Mouse (Mus musculus) liver, embryonic 14.5 days (tissue): ENCODE results near the gene Itih4. TPM values are rescaled to one million over a fixed set of nuclear protein-coding genes. Genes with fewer than 3 reads are reported as not detected.
A peak's percentile ranks its signal among the peaks of the same experiment; 100 is the strongest.

Experiments
- ATAC-seq: fragments of 200-750 bp; cut with Nextera tagmentation; 2 replicates; pipeline ENCODE4 v1.8.0; 2017; ENCODE audit warnings: moderate number of reproducible peaks, mild to moderate bottlenecking, moderate library complexity; ENCODE audit not compliant: insufficient read depth
- DNase-seq, 3 experiments: peaks; one replicate each; pipeline ENCODE4 v3.0.0-alpha.2; 2012 to 2013; ENCODE audit warnings: low read depth in 3 of 3, low spot score in 3 of 3
- H3K27ac ChIP-seq: fragments of 300-500 bp; sonication (generic); 2 replicates; pipeline ENCODE4 v1.5.1; 2014; ENCODE audit warnings: moderate library complexity, mild to moderate bottlenecking, control low read depth, inconsistent platforms
- H3K27me3 ChIP-seq: fragments of 300-500 bp; sonication (generic); 2 replicates; pipeline ENCODE4 v1.6.1; 2014; ENCODE audit warnings: mild to moderate bottlenecking, low read length, moderate library complexity; ENCODE audit not compliant: control insufficient read depth, insufficient read depth
- H3K36me3 ChIP-seq: fragments of 300-500 bp; sonication (generic); replicated peaks from 2 replicates; pipeline ENCODE4 v1.6.1; 2014; ENCODE audit warnings: low read depth; ENCODE audit not compliant: control insufficient read depth, insufficient read depth
- H3K4me1 ChIP-seq, 2 experiments: fragments of 200-500 bp in 1 of 2; fragments of 300-500 bp in 1 of 2; sonication (generic) in 1 of 2; replicated peaks; 2 replicates each; pipeline ENCODE4 v1.6.1; 2012 to 2014; ENCODE audit warnings: antibody characterized with exemption in 1 of 2, inconsistent platforms in 1 of 2, low read length in 1 of 2; ENCODE audit not compliant: control insufficient read depth in 2 of 2, insufficient read depth in 2 of 2
- H3K4me2 ChIP-seq: fragments of 300-500 bp; sonication (generic); 2 replicates; pipeline ENCODE4 v1.6.1; 2014; ENCODE audit warnings: low read depth, mild to moderate bottlenecking, control low read depth, moderate library complexity
- H3K4me3 ChIP-seq, 2 experiments: fragments of 200-500 bp in 1 of 2; fragments of 300-500 bp in 1 of 2; sonication (generic) in 1 of 2; 2 replicates each; pipeline ENCODE4 v1.5.1; 2012 to 2014; ENCODE audit warnings: low read depth in 2 of 2, low read length in 2 of 2, mild to moderate bottlenecking in 2 of 2, control low read depth in 1 of 2, inconsistent platforms in 1 of 2, moderate library complexity in 1 of 2; ENCODE audit not compliant: insufficient read depth in 1 of 2
- H3K9ac ChIP-seq: fragments of 300-500 bp; sonication (generic); replicated peaks from 2 replicates; pipeline ENCODE4 v1.6.1; 2014; ENCODE audit warnings: mild to moderate bottlenecking, control low read depth, moderate library complexity
- H3K9me3 ChIP-seq: fragments of 300-500 bp; sonication (generic); 2 replicates; pipeline ENCODE4 v1.6.1; 2016; ENCODE audit warnings: low read length, mixed read lengths; ENCODE audit not compliant: control insufficient read depth
- CTCF ChIP-seq: IDR thresholded peaks from 2 replicates; pipeline ENCODE4 v1.5.1; 2016; ENCODE audit warnings: antibody characterized with exemption, low read depth, control low read depth
- EP300 ChIP-seq: IDR thresholded peaks from 2 replicates; pipeline ENCODE4 v1.6.1; 2016; ENCODE audit warnings: antibody characterized with exemption, low read depth
- WGBS: fragments of 180-500 bp; shearing (Covaris S2); extraction: QIAGEN DNeasy Blood & Tissue Kit; methylation state at CpG from one replicate; pipeline ENCODE4 v1.1.7; 2014; ENCODE audit not compliant: insufficient replicate concordance; 5-methylcytosine and 5-hydroxymethylcytosine counted together
- polyA plus RNA-seq, 2 experiments: library from polyadenylated mRNA; depleted of rRNA in 1 of 2; stranded (reverse) in 1 of 2; unstranded in 1 of 2; fragments of >200 nt; fragmentation: Nextera tagmentation in 1 of 2; extraction: Ambion mirVana in 1 of 2; gene quantifications; 2 replicates each; pipeline versions ENCODE4 v1.2.1 to v1.2.3; 2012 to 2014

The Itih4 gene
- polyA plus RNA-seq, 2 experiments = 56.0 to 113 TPM

GRCm38 (mm10) chr14:30874095-30874700 is 12.1 kb upstream of the Itih4 start:
- no peaks in the 10 kb centered on the region for H3K9me3 ChIP-seq
- no peaks in the 10 kb centered on the region; the same call in 1 of the 2 replicates for H3K36me3 ChIP-seq
- H3K4me2 ChIP-seq = no peak overlapping the region
- WGBS = 73% methylated on average over 17 of the region's 18 CpGs
- TF ChIP-seq CTCF (no peak), EP300 (no peak)
- no peak for DNase-seq
- H3K4me1 ChIP-seq = peaks cover 0 to 24% of the 10 kb centered on the region in 2 experiments; a peak in 2 of 4 replicates
- no peaks in the 10 kb centered on the region for H3K27me3 ChIP-seq
- H3K9ac ChIP-seq = no peak overlapping the region
- no peak overlapping the region for H3K27ac ChIP-seq
- H3K4me3 ChIP-seq = no peak overlapping the region
- no peak for ATAC-seq

GRCm38 (mm10) chr14:30875130-30875865 is 11.0 kb upstream of the Itih4 start:
- no peak overlapping the region for H3K4me2 ChIP-seq
- H3K27me3 ChIP-seq = no peaks in the 10 kb centered on the region
- TF ChIP-seq CTCF (no peak), EP300 (no peak)
- ATAC-seq (peak; percentile 68), DNase-seq (peak in 1 of 3 experiments; percentile 13)
- 42% methylated on average over 12 of the region's 12 CpGs for WGBS
- no peak overlapping the region for H3K4me3 ChIP-seq
- H3K9me3 ChIP-seq = no peaks in the 10 kb centered on the region
- peaks cover 0 to 19% of the 10 kb centered on the region in 2 experiments; a peak in 2 of 4 replicates for H3K4me1 ChIP-seq
- peak overlapping the region; percentile 26 for H3K27ac ChIP-seq
- no peaks in the 10 kb centered on the region; the same call in 1 of the 2 replicates for H3K36me3 ChIP-seq
- no peak overlapping the region for H3K9ac ChIP-seq

GRCm38 (mm10) chr14:30875955-30876354 is 10.3 kb upstream of the Itih4 start:
- Histone ChIP-seq H3K36me3 (no peaks in the 10 kb centered on the region; the same call in 1 of the 2 replicates), H3K4me3 (no peak overlapping the region), H3K27me3 (no peaks in the 10 kb centered on the region), H3K4me1 (peaks cover 0 to 19% of the 10 kb centered on the region in 2 experiments; a peak in 2 of 4 replicates), H3K9ac (no peak overlapping the region), H3K9me3 (no peaks in the 10 kb centered on the region), H3K4me2 (no peak overlapping the region), H3K27ac (peak overlapping the region; percentile 26)
- DNase-seq = no peak
- 0 out of 2 replicates have a peak, but pooled peaks have one; percentile 1 for ATAC-seq
- TF ChIP-seq CTCF = 0 out of 2 replicates have a peak, but pooled peaks have one; percentile 4
- no peak for TF ChIP-seq EP300
- 56% methylated on average over 9 of the region's 9 CpGs for WGBS

- TF ChIP-seq EP300 (no peak), CTCF (no peak)
- 82% methylated on average over 10 of the region's 10 CpGs for WGBS
Observed at GRCm38 (mm10) chr14:30876451-30876850, 9.8 kb upstream of the Itih4 start.

GRCm38 (mm10) chr14:30877827-30878226 is 8.4 kb upstream of the Itih4 start:
- Histone ChIP-seq H3K9me3 (no peaks in the 10 kb centered on the region), H3K4me1 (peaks cover 0 to 19% of the 10 kb centered on the region in 2 experiments; a peak in 2 of 4 replicates), H3K9ac (no peak overlapping the region), H3K27ac (no peak overlapping the region), H3K4me3 (no peak overlapping the region), H3K27me3 (no peaks in the 10 kb centered on the region), H3K4me2 (no peak overlapping the region), H3K36me3 (no peaks in the 10 kb centered on the region; the same call in 1 of the 2 replicates)
- TF ChIP-seq CTCF = no peak
- no peak for DNase-seq
- ATAC-seq = no peak
- 79% methylated on average over 3 of the region's 3 CpGs for WGBS

More at GRCm38 (mm10) chr14:30876451-30876850, 9.8 kb upstream of the Itih4 start:
- H3K9ac ChIP-seq = no peak overlapping the region
- no peak overlapping the region for H3K4me3 ChIP-seq
- no peak overlapping the region for H3K4me2 ChIP-seq
- H3K36me3 ChIP-seq = no peaks in the 10 kb centered on the region; the same call in 1 of the 2 replicates
- H3K4me1 ChIP-seq = peaks cover 0 to 19% of the 10 kb centered on the region in 2 experiments; a peak in 2 of 4 replicates
- ATAC-seq = no peak
- DNase-seq = no peak
- no peaks in the 10 kb centered on the region for H3K27me3 ChIP-seq
- H3K27ac ChIP-seq = no peak overlapping the region
- no peaks in the 10 kb centered on the region for H3K9me3 ChIP-seq
